Mouse (Mus musculus) spleen, embryonic (tissue): Measurements from ENCODE around the gene Disp1.

Experiments used
- CTCF ChIA-PET: fragments of 350-600 bp; sonication (Branson Sonifier 250); formaldehyde crosslinking; loops from one replicate; lab custom pipeline; 2022; lab: Charles Lee

The Disp1 gene

DNA sequence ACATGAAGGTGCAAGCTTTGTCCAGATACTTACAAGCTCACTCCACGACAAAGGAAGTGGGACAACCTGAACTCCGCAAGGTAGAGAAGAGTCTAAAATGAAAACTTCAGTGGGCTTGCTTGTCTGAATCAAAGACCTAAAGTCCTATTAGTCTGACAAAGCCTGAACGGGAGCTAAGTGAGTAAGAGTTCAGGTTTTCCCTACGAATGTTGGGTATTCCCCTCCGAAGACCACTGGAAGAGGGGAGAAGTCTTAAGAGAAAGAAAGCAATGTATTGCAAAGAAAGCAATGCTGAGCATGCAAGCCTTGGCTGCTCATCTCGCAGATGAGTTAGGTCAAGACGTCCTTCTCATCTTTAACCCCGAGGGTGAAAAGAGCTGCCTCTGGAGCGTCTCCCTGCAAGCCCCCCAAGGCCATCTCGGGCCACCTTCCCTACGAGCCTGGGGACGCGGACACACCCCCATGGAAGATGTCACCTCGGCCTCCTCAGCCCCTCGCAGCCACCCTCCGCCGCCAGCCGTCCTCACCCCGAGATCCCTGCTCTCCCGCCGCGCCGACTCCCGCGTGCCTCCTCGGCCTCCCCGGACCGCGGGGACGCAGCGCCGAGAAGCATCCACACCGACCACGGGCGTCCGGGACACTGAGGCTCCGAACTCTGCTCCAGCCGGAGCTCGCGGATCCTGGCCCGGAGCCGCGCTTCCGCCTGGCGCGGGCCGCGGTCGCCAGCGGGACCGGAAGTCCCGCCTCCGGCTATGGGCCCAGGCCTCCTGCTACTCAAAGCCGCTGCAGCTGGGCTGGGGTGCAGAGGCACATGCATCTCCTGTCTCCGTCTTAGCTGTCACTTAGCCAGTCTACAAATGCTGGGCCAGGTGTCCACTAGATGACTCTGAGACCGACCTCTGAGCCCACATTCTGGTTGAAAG, at the start of gene Disp1:
Gene Disp1 (minus strand): TSS at position 727 of the 923 bp plus-strand sequence.
- CTCF ChIA-PET = no interaction called here

- CTCF ChIA-PET = no interaction called here
These were observed 46.3 kb upstream of the Disp1 start for GRCm38 (mm10) chr1:183267666-183268065.

- CTCF ChIA-PET = interaction anchor here (0.7 kb wide), 1 partner anchor 21 kb away, joined by 6 read pairs; no protein-coding TSS in a partner anchor
These were observed 44.7 kb upstream of the Disp1 start for GRCm38 (mm10) chr1:183265921-183266467.

GRCm38 (mm10) chr1:183264145-183265008, 43.1 kb upstream of the Disp1 start:
- CTCF ChIA-PET = no interaction called here

GRCm38 (mm10) chr1:183252574-183252973, 31.3 kb upstream of the Disp1 start:
- CTCF ChIA-PET = no interaction called here

DNA sequence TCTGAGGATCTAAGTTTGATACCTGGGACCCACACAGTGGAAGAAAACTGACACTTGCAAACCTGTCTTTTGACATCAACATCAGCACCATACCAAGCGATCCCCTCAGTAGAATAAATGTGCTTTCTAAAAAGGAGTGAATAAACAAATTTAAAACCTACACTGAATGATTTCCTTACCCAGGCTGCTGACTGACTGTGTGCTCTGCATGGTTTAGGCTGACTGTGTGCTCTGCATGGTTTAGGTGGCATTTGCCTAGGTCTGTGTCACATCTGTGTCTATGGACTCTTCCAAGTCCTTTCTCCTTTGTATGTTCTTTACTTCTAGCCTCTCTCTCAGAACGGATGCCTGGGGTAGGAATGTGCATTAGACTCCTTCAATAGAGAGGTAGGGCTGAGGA, 30.5 kb upstream of the Disp1 start:
- CTCF ChIA-PET = no interaction called here

DNA sequence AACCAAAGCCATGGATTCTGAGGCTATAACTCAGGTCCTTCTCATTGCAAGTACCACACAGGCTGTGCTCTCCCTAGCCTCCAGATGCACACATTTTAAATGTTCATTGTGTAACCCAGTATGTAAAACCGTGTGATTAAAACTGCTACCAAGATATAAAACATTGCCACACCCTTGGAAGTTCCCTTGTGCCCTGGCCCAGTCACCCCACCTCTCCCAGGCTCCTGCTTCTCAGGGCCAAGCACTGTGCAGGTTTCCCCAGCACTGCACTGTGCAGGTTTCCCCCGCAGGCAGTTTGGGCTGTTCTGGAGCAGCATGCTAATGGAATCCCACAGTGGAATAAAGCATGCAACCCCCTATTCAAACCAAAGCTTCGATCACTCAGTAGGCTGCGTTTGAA, 29.3 kb upstream of the Disp1 start:
- CTCF ChIA-PET = no interaction called here

DNA sequence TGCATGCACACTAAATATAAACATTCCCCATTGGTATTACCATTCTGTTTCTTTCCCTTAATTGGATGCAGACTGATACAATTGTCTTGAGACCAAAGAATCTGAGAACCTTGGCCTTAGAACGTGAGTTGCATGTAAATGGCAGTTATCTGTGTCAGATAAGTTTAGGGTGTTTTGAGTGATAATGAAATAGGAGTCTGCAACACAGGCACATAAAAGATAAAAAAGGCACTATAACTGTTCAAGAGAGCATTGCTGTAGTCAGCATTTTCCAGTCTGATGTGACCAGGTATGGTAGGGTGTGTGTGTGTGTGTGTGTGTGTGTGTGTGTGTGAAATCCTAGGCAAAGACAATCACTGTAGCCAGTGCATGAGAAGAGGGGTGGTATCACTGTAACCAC, 26.8 kb upstream of the Disp1 start:
- CTCF ChIA-PET = no interaction called here

- CTCF ChIA-PET = no interaction called here
These were observed 22.0 kb upstream of the Disp1 start for GRCm38 (mm10) chr1:183243293-183243692.

DNA sequence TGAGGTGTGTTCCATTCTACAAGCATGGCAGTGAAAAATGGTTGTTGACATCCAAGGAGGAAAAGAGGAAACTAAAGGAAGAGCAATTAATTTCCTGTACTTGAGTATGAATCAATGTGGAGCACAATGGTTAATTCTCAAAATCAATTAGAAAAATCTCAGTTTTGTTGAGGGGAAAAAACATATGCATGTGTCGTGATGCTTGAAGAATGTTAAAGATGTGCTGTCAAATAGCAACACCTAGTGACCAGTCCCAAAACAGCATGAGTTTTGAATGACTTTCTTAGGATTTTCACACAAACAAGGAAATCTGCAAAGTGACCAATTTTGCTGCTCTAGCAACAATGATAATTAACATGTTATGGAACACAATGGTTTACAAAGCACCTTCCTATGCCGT, 16.6 kb upstream of the Disp1 start:
- CTCF ChIA-PET = no interaction called here

- CTCF ChIA-PET = no interaction called here
These were observed 15.1 kb upstream of the Disp1 start for GRCm38 (mm10) chr1:183236460-183236859.

DNA sequence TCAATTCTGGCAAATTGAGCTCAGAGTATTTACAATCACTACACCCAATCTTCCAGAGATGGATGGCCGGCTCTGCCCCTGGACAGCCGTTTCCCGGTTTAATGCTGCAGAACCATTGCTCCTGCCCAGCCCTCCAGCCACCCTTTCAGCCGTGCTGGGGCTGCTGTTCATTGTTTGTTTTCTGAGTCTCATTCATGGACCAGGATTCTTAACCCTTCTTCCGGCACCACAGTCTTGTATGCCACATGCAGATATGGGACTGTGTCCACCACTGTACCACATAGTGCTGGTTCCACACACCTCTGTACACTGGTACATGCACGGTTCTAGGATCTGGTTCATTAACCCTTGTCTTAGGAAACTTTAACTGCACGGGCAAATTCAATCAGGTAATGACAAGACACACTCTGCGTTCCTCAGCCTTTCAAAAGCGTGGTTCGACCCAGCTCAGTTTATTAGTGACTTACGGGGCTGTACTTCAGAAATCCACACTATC, 12.4 kb upstream of the Disp1 start:
- CTCF ChIA-PET = no interaction called here

- CTCF ChIA-PET = no interaction called here
These were observed 11.8 kb upstream of the Disp1 start for GRCm38 (mm10) chr1:183232985-183233678.

GRCm38 (mm10) chr1:183227469-183227868, 6.1 kb upstream of the Disp1 start:
- CTCF ChIA-PET = no interaction called here

- CTCF ChIA-PET = no interaction called here
These were observed 2.3 kb downstream of the Disp1 start for GRCm38 (mm10) chr1:183219021-183219420.

- CTCF ChIA-PET = no interaction called here
These were observed 4.6 kb downstream of the Disp1 start for GRCm38 (mm10) chr1:183216691-183217090.

- CTCF ChIA-PET = interaction anchor here (0.7 kb wide), 1 partner anchor 224 kb away, joined by 7 read pairs; no protein-coding TSS in a partner anchor
These were observed 5.6 kb downstream of the Disp1 start for GRCm38 (mm10) chr1:183215706-183216105.

GRCm38 (mm10) chr1:183213850-183214249, 7.5 kb downstream of the Disp1 start:
- CTCF ChIA-PET = no interaction called here

DNA sequence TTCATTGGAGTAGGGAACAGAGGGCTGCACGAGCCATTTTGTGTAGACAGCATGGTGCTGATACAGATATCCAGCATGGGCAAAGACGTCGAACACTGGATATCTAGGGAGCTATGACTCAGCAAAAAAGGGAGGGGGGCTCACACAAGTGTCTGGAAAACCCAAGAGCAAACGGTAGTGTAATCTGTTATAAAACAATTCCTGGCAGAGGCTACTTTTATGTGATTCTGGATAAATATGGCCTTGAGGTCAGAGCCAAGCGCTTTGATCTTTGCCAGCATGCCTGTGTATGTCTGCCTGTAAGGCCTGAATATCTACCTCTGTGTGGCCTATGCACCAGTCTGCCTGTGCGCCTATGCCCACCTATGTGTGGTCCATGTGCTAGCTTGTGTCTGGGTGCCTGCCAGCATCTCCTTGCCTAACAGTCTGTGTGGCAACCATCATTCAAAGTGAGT, 8.5 kb downstream of the Disp1 start:
- CTCF ChIA-PET = no interaction called here

DNA sequence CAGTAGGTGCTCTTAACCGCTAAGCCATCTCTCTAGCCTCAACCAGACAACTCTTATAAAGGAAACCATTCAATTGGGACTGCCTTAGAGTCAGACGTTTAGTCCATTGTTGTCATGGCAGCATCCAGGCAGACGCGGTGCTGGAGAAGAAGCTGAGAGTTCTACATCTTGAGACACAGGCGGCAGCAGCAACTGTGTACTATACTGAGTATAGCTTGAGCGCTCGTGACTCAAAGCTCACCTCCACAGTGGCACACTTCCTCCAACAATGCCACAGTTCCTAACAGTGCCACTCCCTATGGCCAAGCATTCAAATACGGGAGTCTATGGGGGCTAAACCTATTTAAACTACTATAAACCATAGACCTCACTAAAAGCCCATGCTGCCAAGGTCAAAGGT, 11.2 kb downstream of the Disp1 start:
- CTCF ChIA-PET = no interaction called here

- CTCF ChIA-PET = interaction anchor here (0.6 kb wide), 1 partner anchor 12 kb away, joined by 7 read pairs; no protein-coding TSS in a partner anchor
These were observed 13.7 kb downstream of the Disp1 start for GRCm38 (mm10) chr1:183207623-183208022.
